Mouse (Mus musculus) cerebral cortex, adult 2 months (tissue): Measurements from ENCODE around the gene Polr2g.

ENCODE experiments used
- WGBS: fragments of 180-500 bp; shearing (Covaris S2); methylation state at CpG from one replicate; pipeline ENCODE4 v1.1.7; 2018; 5-methylcytosine and 5-hydroxymethylcytosine counted together

The Polr2g gene

DNA sequence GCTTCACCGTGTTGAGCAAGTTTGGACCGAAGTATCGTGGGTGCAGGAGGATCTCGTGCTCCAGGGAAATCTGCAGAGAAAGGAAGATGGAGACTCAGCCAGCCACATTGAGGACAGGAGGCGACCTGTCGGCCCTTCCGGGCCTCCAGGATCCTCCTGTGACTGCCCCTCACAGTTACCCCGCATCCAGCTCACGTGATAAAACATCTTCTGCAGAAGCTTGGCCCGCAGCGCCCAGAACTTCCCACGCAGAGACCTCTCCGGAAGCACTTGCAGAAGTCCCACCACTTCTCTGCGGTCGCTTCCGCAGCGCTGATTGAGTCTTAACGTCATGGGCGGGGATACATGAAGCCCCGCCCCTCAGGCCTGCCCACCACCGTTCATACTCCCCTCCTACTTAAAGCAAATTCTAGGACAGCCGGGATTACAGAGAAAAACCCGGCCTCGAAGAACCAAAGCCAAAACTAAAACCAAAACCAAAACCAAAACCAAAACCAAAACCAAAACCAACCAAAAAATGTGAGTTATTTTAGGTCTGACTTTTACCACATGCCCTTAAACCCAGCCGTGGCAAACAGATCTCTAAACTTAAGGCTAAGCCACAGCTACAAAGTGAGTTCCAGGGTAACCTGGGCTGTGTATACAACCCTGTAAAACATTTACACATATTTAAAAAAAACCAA is at the start of gene Polr2g:
TSS of gene Polr2g (minus strand) at position 314 of the 683 bp plus-strand sequence.
- WGBS, result under 1% methylated on average over 25 of the region's 25 CpGs

DNA sequence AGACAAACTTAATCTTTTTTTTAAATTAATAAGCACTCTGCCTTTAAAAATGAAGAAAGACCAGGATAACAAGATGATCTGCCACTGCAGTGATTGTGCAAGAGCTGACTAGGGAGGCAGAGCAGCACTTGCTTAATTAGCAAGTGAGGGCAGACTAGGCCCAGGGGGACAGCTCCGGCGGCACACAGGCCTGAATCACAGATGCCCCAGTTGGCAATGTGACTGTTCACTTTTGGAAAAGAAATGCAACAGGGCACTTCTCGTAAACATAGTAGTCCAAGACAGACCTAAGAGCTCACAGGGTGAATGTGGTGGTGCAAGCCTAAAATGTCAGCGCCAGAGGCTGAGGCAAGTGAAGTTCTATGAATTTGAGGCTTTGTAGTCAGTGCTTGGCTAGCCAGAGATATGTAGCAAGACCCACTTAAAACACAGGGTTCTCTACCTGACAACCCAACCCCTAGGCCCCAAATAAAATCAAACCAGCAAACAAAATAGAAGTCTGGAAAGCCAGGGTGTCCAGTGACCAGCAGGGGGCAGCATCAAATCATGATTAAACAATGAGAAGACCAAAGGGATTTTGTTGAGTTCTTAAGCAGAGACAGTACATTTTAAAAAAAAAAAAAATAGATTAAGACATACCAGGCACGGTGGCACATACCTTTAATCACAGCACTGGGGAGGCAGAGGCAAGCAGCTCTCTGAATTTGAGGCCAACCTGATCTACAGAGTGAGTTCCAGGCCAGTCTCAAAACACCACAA is 46.2 kb upstream of the Polr2g start:
- 34% methylated on average over 5 of the region's 5 CpGs for WGBS

DNA sequence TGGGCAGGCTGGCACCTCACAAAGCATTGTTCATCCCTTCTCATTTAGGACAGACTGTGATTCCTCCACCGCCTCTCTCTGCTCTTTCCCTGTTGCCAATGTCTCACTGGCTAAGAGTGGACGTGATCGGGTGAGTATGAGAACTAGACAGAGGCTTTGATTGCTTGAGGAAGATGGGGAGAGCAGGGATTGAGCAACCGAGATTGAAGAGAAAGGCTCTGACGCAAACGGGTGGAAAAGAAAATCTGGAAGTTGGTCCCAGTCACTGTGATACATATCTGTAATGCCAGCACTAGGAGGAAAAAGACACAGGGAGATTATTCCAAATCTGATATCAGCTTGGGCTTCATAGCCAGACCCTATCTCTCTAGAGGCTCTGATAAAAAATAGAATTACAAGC is 44.6 kb upstream of the Polr2g start:
- 72% methylated on average over 6 of the region's 6 CpGs for WGBS

DNA sequence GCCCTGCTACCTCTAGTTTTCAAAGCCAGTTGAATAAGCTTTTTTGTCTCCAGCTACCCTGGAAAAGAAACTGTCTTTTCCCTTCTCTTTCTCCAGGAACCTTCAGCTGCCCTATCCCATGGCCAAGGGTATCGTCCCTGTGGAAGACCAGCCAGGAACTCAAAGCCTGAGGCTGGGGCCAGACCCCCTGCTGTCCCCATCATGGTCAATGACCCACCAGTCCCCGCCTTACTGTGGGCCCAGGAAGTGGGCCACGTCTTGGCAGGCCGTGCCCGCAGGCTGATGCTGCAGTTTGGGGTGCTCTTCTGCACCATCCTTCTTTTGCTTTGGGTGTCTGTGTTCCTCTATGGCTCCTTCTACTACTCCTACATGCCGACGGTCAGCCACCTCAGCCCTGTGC is 42.6 kb upstream of the Polr2g start:
- 66% methylated on average over 7 of the region's 7 CpGs for WGBS

DNA sequence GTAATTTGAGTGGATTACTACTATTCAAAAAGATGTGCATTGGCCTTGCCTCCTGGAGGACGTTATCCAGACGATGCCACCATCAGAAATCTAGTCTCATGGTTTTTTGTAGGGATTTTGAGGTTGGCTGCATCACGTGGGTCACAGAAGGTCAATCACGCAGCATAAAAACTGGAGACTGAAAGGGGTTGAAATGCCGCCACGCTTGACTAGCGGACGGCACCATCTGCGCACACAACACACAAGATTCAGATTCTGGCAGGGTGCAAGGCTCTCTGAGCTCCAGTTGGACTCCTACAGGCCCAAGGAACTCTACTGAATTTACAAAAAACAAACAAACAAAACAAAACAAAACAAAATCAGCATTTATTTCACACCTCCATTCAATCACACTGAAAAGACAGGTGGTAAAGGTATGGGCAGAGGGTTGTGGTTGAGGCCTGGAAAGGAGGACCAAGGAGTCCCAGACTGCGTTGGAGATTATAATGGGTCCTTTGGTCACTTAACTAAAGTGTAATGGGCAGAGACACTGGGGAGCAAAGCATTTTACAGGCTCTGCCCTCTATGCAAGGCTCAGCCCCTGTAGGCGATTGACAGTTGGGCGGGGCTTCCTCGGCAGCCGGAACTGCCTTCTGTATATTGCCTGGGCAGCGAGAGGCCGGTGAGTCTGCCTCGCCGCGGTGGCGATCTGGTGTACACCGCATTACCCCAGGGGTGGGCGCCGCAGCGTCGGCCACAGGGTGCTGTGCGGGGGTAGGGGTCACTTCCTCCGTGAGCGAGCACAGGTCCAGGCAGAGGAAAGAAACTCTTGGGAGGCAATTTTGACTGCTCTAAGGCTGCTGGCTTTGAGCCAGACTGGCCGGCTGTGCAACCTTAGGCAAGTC is 41.8 kb upstream of the Polr2g start:
- WGBS, result 11% methylated on average over 29 of the region's 29 CpGs

DNA sequence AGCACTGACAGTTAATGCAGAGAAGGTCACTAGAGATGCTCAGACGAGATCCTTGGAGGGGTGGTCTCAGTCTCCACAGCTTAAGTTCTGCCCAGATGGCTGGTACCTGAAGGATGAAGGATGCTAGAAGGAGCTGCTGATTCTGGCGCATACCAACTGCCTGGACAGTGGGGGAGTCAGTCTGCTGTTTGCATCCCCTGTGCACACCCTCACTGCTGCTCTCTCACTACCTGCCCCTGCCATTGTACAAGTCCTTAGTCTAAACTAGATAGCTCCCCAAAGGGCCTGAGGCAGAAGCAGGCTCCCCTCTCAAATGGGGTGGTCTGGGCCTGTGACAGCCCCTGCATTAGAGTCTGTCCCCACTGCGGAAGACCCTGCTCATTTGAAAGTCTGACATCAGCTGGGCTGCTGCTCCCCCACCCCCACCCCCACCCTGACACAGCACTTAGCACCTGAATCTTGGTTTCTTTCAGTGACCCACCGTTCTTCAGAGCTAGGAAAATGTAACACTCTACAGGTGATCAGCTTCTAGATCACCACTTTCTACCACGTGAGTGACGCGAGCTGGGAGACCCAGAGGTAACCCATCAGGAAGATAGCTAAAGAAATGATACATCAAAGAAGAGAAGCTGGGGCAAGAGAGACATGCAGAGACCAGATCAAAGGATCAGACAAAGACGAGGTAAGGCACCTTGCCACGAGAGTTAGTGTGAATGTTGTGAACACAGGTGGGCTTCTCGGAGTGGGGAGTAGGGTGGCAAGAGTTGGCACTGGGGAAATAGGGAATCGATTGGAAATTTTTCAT is 40.9 kb upstream of the Polr2g start, which contains the start of gene Gng3:
TSS of gene Gng3 (minus strand) at position 92 of the 805 bp plus-strand sequence.
- 35% methylated on average over 11 of the region's 11 CpGs for WGBS

DNA sequence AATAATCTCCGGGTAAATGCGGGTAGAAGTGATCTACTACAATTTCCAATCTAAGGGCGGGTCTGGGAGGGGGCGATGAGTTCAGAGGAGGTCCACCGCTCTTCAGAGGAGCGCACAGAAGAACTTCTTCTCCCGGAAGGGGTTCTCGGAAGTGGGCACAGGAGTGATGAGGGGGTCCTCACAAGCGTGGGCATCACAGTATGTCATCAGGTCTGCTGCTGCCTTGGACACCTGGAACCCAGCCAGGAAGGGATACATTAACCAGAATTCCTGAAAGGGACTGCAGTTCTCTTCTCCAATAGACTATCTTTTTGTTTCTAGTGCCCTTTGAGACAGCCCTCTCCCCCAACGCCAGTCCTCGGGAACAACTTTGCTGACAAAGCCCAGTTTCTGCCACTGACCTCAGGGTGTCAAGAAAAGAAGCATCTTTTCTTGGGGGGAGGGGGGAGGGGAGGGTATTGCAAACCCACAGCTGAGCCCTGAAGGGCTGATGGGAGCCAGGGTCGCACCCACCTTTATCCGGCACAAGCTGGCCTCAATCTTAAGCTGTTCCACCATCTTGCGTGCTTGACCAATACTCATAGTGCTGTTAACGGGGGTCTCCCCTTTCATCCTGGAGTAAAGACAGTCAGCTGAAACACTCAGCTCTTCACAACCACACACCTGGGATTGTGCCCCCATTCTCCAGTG is 39.8 kb upstream of the Polr2g start:
- 7% methylated on average over 15 of the region's 15 CpGs for WGBS

DNA sequence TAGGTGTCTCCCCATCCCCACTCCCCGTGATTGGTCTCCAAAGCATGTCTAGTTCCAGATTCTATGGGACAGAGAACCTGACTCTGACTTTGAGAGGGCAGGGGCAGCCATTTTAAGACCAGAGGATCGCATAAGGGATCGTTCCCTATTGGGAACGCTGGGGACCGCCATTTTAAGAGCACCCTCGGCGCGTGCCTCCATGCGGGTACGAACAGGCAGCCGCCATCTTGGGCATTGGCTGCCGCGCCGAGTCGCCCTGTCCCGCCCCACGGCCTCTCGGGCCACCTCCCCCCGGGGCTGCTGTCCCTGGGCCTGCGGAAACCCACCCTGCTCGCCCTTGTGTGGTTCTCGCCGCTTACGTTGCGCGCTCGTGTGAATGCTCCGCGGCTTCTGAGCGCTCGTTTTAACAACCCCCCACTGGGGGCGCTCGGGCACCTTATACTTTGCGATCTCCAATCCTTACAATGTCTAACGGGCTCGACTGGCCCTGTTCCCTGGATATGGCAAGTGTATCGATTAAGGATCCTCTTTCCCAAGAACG is 38.9 kb upstream of the Polr2g start, which contains the start of gene Bscl2:
TSS of gene Bscl2 (plus strand) at position 217 of the 541 bp plus-strand sequence.
- WGBS, result under 1% methylated on average over 38 of the region's 38 CpGs

DNA sequence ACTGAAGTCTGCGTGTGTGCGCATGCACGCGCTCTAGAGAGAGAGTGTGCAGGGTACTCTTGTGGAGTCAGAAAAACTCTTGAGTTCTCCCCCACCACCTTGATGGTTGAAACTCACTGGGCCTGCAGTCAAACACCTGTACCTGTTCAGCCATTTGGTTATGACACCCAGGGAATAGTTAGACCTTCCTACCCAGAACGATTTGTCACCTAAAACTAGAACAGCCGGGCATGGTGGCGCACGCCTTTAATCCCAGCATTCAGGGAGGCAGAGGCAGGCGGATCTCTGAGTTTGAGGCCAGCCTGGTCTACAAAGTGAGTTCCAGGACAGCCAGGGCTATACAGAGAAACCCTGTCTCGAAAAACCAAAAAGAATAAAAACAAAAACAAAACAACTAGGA is 38.0 kb upstream of the Polr2g start:
- WGBS, result 93% methylated on average over 10 of the region's 10 CpGs

DNA sequence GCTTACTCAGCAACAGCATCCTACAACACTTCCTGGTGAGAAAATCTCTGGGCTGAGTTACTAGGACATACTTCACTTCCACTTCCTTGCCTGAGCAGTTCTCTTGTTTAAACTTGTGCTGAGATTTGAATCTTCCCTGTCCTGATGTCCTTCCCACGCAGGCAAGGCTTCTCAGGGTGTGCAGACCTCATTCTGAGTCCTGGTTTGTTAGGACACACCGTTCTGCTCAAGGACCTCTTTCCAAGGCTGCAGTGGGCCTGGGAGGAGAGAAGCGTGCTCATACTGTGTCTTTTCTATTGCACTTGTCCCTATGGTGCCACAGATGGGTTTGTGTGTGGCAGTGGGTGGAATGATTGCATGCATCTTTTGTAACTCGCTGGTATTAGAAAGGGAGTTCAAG is 34.6 kb upstream of the Polr2g start:
- 57% methylated on average over 4 of the region's 4 CpGs for WGBS

DNA sequence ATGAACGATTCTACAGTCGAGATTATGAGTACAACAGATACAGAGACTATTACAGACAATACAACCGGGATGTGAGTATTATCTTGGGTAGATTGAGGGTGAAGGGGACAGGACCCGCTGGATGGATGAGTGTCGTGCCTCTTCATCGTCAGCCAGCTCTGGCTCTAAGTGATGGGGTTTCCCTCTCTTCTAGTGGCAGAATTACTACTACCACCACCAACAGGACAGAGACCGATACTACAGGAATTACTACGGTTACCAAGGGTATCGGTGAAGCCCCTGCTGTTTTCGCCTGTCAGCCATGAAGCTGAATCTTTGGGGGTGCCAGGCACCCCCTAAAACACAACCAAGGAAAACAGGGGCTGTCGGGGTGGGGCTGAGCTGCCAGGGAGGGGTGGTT is 32.9 kb upstream of the Polr2g start:
- 65% methylated on average over 11 of the region's 11 CpGs for WGBS

DNA sequence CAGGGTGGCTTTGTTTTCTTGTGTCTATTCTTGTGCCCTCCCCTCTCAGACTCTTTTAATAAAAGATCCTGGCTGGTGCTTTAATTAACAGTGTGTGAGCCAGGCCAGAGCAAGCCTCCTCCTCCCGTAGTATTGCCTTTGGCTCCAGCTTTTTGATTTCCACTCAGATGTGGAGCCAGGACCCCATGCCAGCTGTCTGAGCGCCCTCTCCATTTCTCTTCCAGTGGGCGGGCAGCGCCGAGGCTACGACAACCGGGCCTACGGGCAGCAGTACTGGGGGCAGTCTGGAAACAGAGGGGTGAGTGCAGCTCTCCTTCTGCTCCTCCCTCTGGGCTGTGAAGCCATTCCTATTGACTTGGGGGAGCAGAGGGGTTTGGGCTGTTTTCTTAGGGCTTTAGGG is 32.3 kb upstream of the Polr2g start:
- WGBS, result 28% methylated on average over 8 of the region's 8 CpGs

DNA sequence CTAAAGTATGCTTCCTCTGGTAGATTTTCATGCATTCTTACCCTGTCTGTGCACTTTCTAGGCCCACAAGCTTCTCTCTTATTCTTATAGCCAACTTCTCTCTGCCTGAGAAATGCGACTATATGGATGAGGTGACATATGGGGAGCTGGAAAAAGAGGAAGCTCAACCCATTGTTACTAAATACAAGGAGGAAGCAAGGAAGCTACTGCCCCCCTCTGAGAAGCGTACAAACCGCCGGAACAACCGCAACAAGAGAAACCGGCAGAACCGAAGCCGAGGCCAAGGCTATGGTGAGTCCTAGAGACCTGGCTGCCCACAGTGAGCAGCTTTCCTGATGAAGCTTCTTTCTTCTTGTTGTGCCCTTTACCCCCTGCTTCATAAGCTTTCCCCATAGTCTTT is 31.3 kb upstream of the Polr2g start, which contains the start of gene AC129217.1:
TSS of gene AC129217.1 (plus strand) at position 114 of the 400 bp plus-strand sequence.
- WGBS, result 69% methylated on average over 8 of the region's 8 CpGs

DNA sequence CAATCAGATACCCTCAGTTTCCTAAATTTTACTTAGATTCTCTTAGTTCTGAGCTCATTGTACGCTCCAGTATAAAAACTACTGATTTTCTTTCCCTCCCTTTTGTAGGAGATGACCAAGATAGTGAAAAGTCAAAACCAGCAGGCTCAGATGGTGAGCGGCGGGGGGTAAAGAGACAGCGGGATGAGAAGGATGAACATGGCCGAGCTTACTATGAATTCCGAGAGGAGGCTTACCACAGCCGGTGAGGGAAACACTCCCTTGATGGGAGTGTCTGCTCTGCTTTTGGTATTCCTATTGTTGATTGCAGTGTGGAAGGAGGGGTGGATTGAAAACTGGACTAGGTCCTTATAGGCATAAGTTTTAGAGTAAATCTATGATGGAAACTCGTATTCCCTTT is 24.3 kb upstream of the Polr2g start:
- 24% methylated on average over 8 of the region's 8 CpGs for WGBS

DNA sequence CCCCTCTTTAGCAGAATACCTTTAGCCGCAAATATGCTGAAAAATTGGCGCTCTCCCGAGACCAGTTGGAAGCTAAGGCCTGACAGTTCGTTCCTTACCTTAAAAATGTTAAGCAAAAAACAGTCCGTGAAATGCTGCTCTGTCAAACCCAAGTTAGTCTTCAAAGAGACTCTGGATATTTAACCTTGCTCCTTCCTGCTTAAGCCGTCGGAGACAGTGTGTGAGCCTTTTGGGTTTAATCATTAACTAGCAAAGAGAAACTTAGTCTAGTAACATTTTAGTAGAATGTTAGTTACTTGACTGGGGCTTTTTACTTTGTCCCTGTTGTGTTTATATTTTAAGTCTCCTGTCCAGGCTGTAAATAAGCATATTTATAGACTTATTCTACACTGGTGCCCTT is 22.8 kb upstream of the Polr2g start:
- under 1% methylated on average over 7 of the region's 7 CpGs for WGBS

DNA sequence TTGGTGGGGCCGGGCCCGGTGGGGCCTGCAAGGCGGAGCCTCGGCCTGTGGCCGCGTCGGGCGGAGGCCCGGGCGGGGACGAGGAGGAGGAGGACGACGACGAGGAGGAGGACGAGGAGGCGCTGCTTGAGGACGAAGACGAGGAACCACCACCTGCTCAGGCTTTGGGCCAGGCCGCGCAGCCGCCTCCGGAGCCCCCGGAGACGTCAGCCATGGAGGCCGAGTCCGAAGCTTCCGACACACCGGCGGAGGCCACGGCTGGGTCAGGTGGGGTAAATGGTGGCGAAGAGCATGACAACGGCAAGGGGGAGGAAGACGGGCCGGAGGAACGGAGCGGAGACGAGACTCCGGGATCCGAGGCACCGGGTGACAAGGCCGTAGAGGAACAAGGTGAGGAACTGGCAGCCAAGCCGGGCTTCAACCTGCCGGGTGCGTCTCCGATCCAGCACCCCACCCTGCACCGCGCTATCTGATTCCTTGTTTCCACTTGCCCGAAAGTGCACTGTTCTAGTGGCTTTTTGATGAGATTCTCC is 22.1 kb upstream of the Polr2g start:
- WGBS, result under 1% methylated on average over 48 of the region's 48 CpGs

DNA sequence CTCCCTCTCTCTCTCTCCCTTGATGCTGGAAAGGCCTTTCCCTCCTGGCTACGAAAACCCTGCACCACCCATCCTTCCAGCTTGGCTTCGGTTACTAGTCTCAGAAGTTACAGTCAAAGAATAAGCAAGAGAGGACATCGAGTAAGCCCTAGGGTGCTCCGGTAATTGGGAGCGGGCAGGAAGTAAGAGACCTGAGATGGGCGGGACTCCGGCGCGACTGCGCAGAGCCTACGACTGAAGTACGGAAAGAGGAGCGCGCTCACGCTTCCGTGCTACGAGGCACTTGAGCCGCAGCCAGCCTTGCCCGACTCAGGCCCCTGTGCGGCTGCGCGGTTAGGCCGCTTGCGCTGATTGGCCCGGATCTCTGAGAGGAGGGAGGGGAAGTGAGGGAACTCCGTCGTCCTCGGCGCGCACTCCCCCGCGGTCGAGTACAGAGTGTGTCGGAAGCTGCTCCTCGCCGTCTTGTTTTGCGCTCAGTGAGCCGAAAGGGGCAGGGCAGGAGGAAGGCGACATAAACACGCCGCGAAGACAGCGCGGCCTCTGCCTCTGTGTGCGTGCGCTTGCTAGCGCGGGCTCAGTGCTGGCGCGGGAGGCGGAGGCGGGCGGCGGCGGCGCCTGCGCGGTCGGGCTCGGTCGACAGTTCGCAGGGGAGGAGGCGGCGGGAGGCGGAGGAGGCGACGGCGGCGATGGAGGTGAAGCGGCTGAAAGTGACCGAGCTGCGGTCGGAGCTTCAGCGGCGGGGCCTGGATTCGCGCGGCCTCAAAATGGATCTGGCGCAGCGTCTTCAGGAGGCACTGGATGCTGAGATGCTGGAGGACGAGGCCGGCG is 21.4 kb upstream of the Polr2g start, which contains the start of gene Hnrnpul2:
TSS of gene Hnrnpul2 (plus strand) at position 415 of the 828 bp plus-strand sequence.
- under 1% methylated on average over 83 of the region's 83 CpGs for WGBS

DNA sequence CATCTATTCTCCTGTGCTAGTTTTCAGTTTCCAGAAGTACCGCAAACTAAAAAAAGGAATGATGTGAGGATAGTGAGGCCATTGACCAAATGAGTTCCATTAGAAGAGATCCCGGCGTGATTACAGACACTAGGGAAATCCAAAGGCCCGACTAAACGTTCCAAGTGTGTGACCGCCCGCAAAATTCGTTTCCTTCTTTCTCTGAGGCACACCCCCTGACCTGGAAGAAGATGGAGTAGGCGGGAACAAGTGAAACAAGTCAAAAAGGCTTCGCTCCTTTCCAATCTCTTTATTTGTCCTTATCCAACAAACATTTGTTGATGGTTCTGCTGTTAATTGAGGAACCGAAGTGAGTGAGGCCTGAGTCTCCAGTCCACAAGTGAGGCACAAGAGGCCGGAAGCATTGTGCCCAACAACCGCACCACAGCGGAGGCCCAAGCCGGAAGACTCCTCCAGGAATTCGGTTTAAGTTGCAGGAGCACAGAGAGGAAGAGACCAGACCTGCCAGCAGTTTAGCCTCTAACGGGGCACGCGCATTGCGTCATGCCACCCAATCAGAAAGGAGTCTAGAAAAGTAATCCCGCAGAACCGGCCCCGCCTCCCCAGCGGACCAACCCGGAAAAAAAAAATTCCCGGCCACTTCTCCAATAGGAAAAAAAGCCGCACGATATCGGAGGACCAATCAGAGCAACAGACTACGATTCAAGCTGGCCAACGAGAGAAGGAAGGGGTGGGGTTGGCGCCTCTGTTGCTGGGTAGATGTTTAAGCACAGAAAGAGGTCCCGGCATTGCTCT is 20.6 kb upstream of the Polr2g start, which contains the start of gene Ttc9c:
TSS of gene Ttc9c (minus strand) at position 533 of the 795 bp plus-strand sequence.
- WGBS, result under 1% methylated on average over 33 of the region's 33 CpGs
